Mouse (Mus musculus): ENCODE data around the gene Rabac1.

Gene Rabac1

DNA sequence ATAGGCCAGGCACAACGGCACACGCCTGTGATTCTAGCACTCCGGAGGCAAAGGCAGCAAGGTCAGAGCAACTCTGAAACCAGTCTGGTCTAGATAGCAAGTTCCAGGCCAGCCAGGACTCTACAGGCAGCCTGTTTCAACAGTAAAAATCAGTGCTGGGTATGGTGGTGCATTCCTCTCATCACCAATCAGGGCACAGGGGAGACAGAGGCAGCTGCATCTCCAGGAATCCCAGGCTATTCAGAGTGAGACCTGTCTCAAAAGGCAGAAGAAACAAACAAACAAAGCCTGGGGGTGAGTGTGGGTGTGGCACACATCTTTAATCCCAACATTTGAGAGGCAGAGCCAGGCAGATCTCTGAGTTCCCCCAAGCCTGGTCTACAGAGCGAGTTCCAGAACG, 10.8 kb upstream of the Rabac1 start:
- in situ Hi-C loops (cut with MboI, MseI), result loop anchor here (10.0 kb wide), 1 partner anchor 881 kb away; no protein-coding TSS in a partner anchor

DNA sequence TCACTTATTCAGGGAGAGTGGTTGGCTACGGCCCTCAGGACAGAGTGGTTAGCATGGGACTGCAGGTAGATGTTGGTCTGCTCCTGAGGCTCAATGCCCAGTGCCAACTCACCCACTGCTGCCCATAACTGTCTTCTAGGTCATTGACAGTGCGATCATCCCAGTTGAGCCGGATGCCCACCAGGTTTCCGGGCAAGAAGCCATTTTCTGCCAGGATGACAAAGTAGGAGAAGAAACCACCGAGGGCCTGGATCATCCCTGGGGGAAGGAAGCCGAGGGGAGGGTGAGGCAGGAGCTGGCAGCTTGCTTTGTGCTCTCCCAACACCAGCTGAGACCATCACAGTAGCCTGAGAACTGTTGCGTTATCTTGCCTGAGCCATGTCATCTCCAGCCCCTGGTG, 7.9 kb upstream of the Rabac1 start:
- in situ Hi-C loops (cut with MboI, MseI), result loop anchor here (10.0 kb wide), 1 partner anchor 884 kb away; no protein-coding TSS in a partner anchor

DNA sequence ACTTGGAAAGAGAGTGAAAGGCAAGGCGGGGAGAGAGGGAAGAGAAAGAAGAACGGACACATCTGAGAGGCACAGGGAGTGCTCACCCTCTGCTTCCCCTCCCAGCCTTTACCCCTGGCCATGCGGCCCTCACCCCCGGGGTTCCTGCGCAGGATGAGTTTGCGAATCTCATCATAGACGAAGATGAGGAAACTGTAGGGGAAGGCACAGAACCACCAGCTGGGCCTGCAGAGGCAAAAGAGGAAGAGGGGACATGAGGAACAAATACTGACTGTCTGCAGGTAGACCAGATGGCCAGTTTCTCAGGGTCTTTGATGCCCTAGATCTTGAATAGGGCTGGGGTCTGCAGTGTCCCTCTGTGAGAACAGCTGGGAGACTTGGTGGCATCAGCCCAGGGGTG, 6.2 kb upstream of the Rabac1 start:
- in situ Hi-C loops (cut with MboI, MseI), result no loop called here

DNA sequence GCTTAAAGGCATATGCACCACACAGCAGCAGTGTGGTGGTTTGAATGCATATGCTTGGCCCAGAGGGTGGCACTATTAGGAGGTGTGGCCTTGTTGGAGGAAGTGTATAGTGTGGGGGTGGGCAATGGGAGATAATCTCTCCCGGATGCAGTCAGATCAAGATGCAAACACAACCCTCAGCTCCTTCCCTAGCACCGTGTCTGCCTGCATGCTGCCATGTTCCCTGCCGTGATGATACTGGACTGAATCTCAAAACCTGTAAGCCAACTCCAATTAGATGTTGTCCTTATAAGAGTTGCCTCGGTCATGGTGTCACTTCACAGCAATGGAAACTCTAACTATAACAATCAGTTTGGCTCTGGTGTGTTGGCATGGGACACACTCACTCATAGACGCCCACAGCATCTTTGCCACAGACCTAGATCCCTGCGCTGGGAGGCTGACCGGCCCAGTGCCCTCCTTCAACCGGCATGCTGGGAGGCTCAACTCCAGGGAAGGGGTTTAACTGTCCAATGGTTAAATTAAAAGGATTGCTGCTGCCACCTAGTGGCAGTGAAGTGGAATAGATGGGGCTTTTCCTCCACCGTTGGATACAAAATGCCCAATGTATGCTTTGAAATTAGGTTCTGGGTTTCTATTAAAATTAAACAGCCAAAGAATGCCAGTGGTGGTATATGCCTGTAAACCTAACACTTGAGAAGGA, 2.5 kb upstream of the Rabac1 start:
- in situ Hi-C loops (cut with MboI, MseI), result loop anchor here (5.0 kb wide), 1 partner anchor 88 kb away; no protein-coding TSS in a partner anchor

DNA sequence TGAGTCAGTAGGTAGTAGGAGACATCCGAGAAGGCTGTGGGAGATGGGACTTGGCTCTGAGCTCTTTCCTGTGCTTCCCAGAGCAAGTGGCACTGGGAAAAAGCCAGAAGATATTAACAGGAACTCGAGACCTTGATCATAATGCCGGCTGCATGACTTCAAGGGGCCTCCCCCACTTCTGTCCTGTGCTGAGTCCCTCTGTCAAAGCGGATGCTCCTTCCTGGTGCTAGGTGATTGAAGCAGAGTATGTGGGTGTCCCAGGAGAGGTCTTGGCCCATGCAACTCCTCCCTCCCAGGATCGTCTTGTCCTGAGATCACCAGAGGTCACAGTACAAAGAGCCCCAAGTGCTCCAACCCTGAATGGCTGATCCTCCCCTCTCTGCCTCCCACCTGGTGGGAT, 1.3 kb upstream of the Rabac1 start:
- in situ Hi-C loops (cut with MboI, MseI), result loop anchor here (5.0 kb wide), 1 partner anchor 87 kb away; no protein-coding TSS in a partner anchor

DNA sequence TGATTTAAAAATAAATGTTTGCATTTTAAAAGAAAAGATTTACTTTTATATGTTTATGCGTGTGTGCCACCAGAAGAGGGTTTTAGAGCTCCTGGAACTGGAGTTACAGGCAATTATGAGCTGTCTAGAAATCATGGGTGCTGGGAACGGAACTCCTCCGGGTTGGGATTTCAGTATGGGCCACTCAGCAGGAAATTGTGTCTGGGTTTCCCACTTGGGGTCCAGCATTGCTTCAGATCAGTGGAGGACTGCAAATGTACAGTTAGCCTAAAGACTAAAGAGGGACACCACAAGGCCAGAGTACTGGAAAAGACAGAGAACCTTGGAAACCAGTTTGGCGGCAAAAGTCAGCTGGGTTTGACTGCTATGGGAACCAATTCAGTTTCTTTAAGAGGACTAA, 654 bp upstream of the Rabac1 start:
- in situ Hi-C loops (cut with MboI, MseI), result loop anchor here (5.0 kb wide), 1 partner anchor 86 kb away; no protein-coding TSS in a partner anchor

DNA sequence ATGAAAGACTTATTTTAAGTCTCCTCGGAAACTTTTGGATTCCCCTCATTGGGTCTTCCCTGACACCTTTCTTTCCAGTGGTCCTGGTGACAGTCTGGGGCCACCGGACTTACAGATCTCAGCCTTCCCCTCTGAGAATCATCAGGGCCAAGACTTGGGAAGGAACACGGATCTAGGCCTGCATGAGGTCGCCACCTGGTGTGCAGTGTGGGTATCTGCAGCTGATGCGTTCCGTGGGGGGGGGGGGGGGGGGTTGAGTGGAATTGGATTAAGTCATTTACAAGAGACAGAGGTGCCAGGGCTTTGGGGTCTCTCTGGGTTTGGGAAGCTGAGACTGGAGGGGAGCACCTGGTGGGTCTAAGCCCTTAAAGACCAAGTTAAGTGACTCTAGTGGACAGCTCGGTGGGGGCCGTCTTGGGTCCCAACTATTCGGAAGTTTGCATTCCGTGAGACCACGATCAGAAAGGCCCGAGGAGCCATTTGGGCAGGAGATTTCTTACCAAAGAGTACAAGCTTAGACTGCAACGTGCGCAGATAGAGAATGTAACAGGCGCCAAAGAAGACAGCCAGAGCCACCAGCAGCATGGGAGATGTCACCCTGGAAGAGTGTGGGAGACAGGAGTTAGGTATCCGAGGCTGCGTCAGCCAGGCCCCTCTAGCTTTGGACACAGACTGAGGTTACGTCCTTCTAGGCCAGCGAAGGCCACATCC, 1.1 kb downstream of the Rabac1 start:
- in situ Hi-C loops (cut with MboI, MseI), result loop anchor here (5.0 kb wide), 1 partner anchor 84 kb away; no protein-coding TSS in a partner anchor

DNA sequence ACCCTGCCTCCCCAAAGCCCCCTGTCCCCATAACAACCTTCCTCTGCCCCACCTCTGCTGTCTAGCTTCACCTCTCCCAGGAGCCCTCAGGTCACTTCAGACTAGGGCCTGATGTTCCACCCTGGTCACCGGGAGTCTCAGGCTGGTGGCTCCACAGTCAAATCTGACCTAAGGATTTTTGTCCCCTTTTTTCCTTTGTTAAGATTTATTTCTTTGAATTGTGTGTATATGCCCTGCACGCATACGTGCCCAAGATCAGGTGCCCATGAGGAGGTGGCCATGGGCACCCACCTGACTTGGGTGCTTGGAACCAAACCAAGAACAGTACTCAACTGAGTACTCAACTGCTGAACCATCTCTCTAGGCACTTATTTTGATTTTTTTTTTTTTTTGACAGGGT, 2.2 kb downstream of the Rabac1 start:
- in situ Hi-C loops (cut with MboI, MseI), result loop anchor here (5.0 kb wide), 1 partner anchor 83 kb away; no protein-coding TSS in a partner anchor

DNA sequence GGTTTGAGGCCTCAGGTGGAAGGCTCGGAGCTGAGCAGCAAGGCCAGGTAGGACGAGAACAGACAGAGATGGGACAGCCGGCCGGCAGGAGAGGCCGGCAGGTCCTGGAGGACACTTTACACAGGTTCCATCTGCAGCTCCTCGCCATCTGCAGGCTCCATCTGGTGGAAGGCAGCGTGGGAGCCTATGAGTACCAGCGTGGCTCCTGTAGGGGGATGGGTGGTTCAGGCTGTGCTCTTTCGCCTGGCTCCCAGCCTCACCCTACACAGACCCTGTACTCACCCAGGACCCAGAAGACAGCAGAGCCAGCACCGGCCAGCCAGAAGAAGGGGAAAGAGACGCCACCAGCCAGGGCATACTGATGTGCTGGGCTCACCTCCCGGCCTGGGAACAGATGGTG, 2.7 kb downstream of the Rabac1 start:
- in situ Hi-C loops (cut with MboI, MseI), result loop anchor here (5.0 kb wide), 2 partner anchors 83 to 148 kb away; no protein-coding TSS in a partner anchor

DNA sequence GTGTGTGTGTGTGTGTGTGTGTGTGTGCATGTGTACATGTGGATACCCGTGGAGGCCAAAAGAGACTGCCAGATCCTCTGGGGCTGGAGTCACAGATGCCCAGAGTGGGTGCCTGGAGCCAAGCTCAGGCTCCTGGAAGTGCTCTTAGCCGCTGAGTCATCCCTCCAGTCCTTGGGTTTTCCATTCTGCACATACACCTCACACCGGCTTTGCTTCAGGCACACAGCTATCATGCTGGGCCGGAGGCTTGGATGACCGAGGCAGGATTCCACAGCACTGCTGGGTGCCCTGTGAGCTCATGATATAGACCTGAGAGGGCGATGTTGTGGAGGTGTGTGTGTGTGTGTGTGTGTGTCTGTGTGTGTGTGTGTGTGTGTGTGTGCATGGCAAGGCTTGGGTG, 4.1 kb downstream of the Rabac1 start:
- in situ Hi-C loops (cut with MboI, MseI), result loop anchor here (5.0 kb wide), 1 partner anchor 146 kb away; no protein-coding TSS in a partner anchor

DNA sequence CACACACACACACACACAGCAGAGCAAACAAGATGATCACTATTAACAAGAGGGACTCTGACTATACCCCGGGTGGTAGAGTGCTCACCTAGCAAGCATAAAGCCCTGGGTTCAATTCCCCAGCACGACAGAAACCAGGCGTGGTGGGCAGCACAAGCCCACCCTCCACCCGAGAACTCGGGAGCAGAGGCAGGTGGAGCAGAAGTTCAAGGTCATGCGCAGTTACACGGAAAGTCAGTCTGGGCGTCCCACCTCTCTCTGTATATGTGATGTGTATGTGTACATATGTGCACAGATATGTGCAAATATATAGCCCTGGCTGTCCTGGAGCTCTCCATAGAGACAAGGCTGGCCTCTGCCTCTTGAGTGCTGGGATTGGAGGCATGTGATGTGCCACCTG, 4.6 kb downstream of the Rabac1 start:
- in situ Hi-C loops (cut with MboI, MseI), result loop anchor here (5.0 kb wide), 1 partner anchor 146 kb away; no protein-coding TSS in a partner anchor

DNA sequence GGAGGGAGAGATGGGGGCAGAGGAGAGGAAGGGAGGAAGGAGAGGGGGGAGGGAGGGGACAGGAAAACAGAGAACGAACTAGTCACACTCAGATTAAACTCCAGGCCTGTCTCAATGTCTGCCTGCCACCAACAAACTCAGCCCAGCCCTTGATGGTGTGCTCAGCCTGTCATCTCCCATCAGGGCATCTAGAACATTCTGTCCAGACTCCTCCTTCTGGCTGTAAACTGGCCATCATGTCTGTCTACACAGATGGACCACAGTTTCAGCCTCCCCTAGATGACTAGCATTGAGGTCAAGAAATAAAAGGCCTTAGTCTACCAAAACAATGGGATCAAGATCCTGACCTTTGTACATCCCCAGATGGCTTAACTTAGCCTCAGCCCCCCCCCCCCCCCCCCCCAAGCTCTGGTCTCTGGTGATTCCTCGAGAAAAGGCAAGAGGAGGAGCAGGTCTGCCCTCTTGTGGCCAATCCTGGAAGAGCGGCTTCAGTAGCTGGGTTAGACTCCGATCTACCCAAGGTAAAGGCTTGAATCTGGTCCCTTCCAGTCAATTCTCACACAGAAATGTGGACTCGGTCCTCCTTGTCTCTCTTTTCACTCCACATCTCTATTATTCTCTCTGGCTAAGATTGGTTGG, 7.5 kb downstream of the Rabac1 start:
- in situ Hi-C loops (cut with MboI, MseI), result loop anchor here (5.0 kb wide), 1 partner anchor 143 kb away; no protein-coding TSS in a partner anchor

DNA sequence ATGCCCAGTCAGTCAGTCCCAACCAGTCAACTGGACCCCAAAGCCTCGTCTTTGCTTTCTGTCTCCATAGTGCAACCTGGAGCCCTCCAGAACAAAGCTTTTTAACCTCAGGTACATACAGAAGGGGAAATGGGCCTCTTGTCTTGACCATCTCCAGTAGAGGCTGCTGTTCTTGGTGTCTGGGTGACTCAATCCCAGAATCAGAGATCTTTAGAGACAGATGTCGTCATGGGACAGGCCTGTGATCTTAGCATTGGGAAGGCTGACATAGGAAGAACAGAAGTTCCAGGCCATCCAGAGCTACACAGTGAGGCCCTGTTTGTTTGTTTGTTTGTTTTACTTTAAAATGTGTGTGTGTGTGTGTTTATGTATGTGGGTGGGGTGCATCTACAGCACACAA, 8.3 kb downstream of the Rabac1 start:
- in situ Hi-C loops (cut with MboI, MseI), result no loop called here

DNA sequence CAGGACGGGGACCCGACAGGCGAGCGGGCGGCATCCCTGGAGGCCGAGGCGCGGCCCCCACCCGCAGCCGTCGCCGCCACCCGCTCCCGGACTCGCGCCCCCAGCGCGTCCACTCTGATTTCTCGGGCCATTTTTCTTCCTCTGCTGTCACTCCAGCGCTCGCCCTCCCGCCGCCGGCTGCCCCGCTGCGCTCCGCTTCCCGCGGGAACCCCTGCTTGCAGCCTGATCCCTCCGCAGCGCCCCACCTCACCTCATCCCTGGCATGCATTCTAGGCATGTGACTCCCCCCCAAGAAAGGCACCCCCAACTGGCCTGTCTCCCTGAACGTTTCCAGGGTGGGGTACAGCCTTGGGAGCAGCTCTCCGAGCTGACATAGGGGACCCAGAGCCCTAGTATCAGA, 17.3 kb downstream of the Rabac1 start:
- in situ Hi-C loops (cut with MboI, MseI), result no loop called here

DNA sequence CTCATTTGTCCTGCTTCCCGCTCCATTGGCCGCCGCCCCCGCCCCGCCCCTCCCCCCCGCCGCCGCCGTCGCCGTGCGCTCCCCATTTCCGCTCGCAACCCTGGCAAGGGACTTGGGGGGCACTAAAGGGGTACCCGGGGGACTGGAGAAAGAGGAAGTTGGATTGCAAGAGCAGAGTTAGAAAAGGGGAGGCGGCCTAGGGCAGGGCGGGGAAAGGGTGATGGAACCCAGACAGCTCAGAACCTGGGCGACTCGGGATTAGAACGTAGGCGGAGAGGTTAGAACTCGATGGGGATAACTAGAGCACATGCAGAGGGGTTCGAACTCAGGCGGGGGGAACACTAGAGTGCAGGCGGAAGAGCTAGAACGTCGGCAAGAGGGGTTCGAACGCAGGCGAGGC, 18.1 kb downstream of the Rabac1 start:
- in situ Hi-C loops (cut with MboI, MseI), result no loop called here

DNA sequence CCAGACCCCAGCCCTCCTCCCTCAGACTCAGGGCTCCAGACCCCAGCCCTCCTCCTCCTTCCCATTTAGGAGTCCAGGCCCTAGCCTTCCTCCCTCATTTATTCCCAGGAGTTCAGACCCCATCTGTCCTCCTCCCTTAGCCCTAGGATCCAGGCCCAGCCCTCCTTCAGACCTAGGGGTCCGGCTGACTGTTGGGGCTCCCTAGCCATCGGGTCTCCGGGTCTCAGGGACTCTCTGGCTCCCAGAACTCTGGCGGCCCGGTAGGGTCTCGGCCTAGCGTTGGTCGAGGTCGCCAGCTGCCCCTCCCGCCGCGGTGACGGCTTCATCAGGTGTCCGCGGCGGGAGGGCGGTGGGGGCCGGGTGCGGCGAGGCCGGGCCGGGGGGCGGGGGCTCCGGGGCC, 18.6 kb downstream of the Rabac1 start:
- in situ Hi-C loops (cut with MboI, MseI), result no loop called here

DNA sequence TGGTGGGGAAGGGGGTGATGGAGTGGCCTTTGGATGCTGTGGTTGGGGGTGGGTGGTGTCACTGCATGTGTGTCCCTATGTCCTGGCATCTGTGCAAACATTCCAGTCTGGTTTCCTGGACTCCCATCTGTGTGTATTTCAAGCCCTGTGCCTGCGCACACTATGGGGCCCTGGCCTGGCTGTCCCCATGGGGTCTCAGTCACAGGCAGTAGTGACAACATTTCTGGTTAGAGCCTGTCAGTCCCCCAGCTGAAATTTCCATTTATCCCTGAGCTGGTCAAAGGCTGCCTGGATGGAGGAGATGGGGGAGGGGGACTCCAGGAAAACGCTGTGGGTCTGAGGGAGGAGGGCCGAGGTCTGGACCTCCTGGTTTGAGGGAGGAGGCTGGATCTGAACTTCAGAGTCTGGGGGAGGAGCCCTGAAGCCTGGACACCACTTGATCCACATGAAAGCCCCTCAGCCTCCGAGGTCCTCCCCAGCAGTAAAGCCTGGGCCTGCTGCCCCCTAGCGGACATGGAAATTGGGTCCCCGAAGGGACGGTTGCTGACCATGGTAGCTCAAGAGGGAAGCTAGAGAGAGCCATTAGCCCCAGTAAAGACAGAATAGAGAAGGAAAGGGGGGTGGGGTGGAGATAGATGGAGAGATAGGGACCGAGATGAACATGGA, 22.5 kb downstream of the Rabac1 start:
- in situ Hi-C loops (cut with MboI, MseI), result no loop called here

DNA sequence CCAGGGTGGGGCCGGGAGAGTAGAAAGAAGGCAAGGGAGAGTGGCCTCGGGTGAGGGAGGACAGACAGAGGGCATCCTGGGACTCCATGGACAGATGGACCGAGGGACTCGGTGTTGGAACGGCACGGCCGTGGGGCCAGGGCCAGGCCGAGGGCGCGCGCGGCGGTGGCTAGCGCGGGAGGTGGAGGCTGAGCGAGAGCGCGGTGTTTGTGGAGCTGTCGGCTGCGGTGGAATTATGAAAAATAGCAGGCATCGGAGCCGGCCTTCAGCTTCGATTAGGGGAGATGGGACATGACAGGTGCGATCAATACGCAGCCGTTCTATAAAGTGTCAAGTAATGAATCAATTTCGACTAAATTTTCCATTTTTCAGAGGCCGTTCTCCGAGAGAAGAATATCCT, 23.8 kb downstream of the Rabac1 start:
- in situ Hi-C loops (cut with MboI, MseI), result no loop called here

DNA sequence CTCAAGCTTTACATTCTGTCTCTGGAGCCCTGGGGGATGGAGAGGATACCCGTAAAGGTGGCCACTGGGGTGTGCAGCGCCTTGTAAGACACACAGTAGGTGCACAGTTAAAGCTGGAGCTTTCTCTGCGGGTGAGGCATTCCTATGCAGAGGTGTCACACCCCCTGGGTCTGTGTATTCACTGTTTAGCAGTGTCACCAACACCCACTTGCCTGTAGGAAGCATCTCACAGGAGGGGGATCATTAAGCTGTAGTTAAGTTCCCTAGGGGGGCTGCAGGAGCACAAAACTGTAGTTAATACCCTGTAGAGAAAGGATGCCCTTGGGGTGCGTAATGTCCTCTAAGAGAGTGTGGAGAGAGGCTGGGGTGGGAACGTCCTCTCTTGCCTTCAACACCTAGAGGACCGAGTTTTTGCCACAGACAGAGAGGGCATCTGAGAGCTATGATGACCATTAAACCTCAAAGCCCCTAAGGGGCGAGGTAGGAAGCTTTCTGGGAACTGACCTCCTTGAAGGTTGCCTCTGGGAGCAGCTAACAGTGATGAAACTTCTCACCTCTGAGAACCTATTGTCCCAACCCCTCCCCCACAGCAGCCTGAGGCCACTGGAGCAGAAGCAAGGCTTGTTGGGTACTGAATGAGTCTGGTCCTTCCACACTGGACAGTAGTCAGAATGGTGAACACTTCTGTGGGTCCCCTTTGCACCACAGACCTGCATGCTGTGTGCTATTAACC, 25.1 kb downstream of the Rabac1 start:
- in situ Hi-C loops (cut with MboI, MseI), result no loop called here

DNA sequence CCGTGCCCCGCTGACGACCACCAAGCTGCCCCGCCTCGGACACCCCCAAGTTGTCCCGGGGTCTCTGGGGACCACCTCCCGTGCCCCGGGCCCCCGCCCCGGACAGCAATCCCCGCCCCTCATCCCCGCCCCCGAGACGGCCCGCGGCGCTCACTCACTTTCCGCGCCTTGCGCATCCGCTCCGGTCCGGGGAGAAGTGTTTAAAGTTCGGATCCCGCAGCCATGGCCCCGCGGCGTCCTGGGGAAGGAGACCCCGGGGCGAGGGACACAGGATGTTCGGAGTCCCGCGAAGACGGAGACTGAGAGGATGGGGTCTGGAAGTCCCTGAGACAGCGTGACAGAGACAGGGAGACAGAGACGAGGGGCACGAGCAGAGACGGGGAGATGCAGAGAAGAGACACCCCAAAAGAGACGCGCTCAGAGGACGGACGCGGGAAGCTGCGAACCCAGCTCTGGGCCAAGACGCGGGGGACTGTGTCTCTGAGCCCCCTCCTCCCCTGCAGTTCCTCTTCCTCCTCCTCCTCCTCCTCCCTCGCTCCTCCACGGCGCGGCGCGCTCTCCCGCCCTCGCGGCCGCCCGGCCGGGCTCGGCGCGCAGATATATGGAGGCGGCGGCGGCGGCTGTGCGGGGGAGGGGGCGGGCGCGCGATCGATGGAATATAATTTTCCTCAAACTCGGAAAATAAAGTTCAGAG, 28.1 kb downstream of the Rabac1 start, which contains the start of gene Gm4881:
Gene Gm4881, minus strand, starts transcription at position 238 of the 694 bp plus-strand sequence.
- in situ Hi-C loops (cut with MboI, MseI), result no loop called here
